Mouse (Mus musculus): ENCODE data around the gene Rac1. TPM values are rescaled to one million over a fixed set of nuclear protein-coding genes. Genes with fewer than 3 reads are reported as not detected.
"Not testable (repeated sequence)": the region's sequence is repeated elsewhere in the genome, so short reads cannot be mapped to it uniquely, and the experiment has no call there.

Gene Rac1
- 219 and 504 TPM in 2 replicates for polyA plus RNA-seq (2012; rRNA removed)

GRCm38 (mm10) chr5:143527486-143528307, at the start of gene Rac1:
Rac1 (minus strand) TSS chr5:143528036.
- H3K27me3 ChIP-seq (ENCODE audit: control insufficient read depth, insufficient read depth, low read length): no peaks in the 10 kb centered on the region
- H3K4me1 ChIP-seq (ENCODE audit: control insufficient read depth, insufficient read depth, insufficient read length, low read length): peaks cover 18% of the 10 kb centered on the region
- no peaks in the 10 kb centered on the region for H3K36me3 ChIP-seq (ENCODE audit: control insufficient read depth, insufficient read depth, low read length)
- peak within 1 kb of the TSS; percentile 98 for H3K27ac ChIP-seq (ENCODE audit: insufficient read depth, low read depth, low read length)
- TF ChIP-seq POLR2A (IDR thresholded peaks at IDR 0.05; ENCODE audit: low read depth, low read length): peak; percentile 84
- no peak for TF ChIP-seq CTCF (IDR thresholded peaks at IDR 0.05; ENCODE audit: extremely low read depth, insufficient read length, insufficient replicate concordance, low read depth, low read length)
- WGBS: 1% methylated on average over 105 of the region's 105 CpGs
- peak within 1 kb of the TSS; percentile 94 for H3K4me3 ChIP-seq (ENCODE audit: low read depth, low read length)

- Histone ChIP-seq H3K4me1 (ENCODE audit: control insufficient read depth, insufficient read depth, insufficient read length, low read length) (no peaks in the 10 kb centered on the region), H3K4me3 (ENCODE audit: low read depth, low read length) (no peak overlapping the region), H3K27me3 (ENCODE audit: control insufficient read depth, insufficient read depth, low read length) (no peaks in the 10 kb centered on the region), H3K27ac (ENCODE audit: insufficient read depth, low read depth, low read length) (peak overlapping the region; percentile 29), H3K36me3 (ENCODE audit: control insufficient read depth, insufficient read depth, low read length) (no peaks in the 10 kb centered on the region)
- TF ChIP-seq POLR2A (IDR thresholded peaks at IDR 0.05; ENCODE audit: low read depth, low read length) (no peak), CTCF (IDR thresholded peaks at IDR 0.05; ENCODE audit: extremely low read depth, insufficient read length, insufficient replicate concordance, low read depth, low read length) (no peak)
- 69% methylated on average over 19 of the region's 19 CpGs for WGBS
These were observed 46.7 kb upstream of the Rac1 start for GRCm38 (mm10) chr5:143574261-143575178.

GRCm38 (mm10) chr5:143573067-143573466, 45.2 kb upstream of the Rac1 start:
- Histone ChIP-seq H3K4me1 (ENCODE audit: control insufficient read depth, insufficient read depth, insufficient read length, low read length) (no peaks in the 10 kb centered on the region), H3K36me3 (ENCODE audit: control insufficient read depth, insufficient read depth, low read length) (no peaks in the 10 kb centered on the region), H3K4me3 (ENCODE audit: low read depth, low read length) (no peak overlapping the region), H3K27me3 (ENCODE audit: control insufficient read depth, insufficient read depth, low read length) (no peaks in the 10 kb centered on the region), H3K27ac (ENCODE audit: insufficient read depth, low read depth, low read length) (no peak overlapping the region)
- WGBS: 81% methylated on average over 4 of the region's 4 CpGs
- TF ChIP-seq CTCF (IDR thresholded peaks at IDR 0.05; ENCODE audit: extremely low read depth, insufficient read length, insufficient replicate concordance, low read depth, low read length) (no peak), POLR2A (IDR thresholded peaks at IDR 0.05; ENCODE audit: low read depth, low read length) (no peak)

GRCm38 (mm10) chr5:143572195-143572594, 44.4 kb upstream of the Rac1 start:
- H3K4me3 ChIP-seq (ENCODE audit: low read depth, low read length): no peak overlapping the region
- TF ChIP-seq CTCF (IDR thresholded peaks at IDR 0.05; ENCODE audit: extremely low read depth, insufficient read length, insufficient replicate concordance, low read depth, low read length) (no peak), POLR2A (IDR thresholded peaks at IDR 0.05; ENCODE audit: low read depth, low read length) (no peak)
- 75% methylated on average over 5 of the region's 5 CpGs for WGBS
- H3K27ac ChIP-seq (ENCODE audit: insufficient read depth, low read depth, low read length): peak overlapping the region; percentile 40
- no peaks in the 10 kb centered on the region for H3K36me3 ChIP-seq (ENCODE audit: control insufficient read depth, insufficient read depth, low read length)
- no peaks in the 10 kb centered on the region for H3K4me1 ChIP-seq (ENCODE audit: control insufficient read depth, insufficient read depth, insufficient read length, low read length)
- no peaks in the 10 kb centered on the region for H3K27me3 ChIP-seq (ENCODE audit: control insufficient read depth, insufficient read depth, low read length)

- 15% methylated on average over 6 of the region's 6 CpGs for WGBS
- Histone ChIP-seq H3K36me3 (ENCODE audit: control insufficient read depth, insufficient read depth, low read length) (no peaks in the 10 kb centered on the region), H3K27me3 (ENCODE audit: control insufficient read depth, insufficient read depth, low read length) (no peaks in the 10 kb centered on the region), H3K27ac (ENCODE audit: insufficient read depth, low read depth, low read length) (no peak overlapping the region), H3K4me3 (ENCODE audit: low read depth, low read length) (no peak overlapping the region), H3K4me1 (ENCODE audit: control insufficient read depth, insufficient read depth, insufficient read length, low read length) (no peaks in the 10 kb centered on the region)
- TF ChIP-seq CTCF (IDR thresholded peaks at IDR 0.05; ENCODE audit: extremely low read depth, insufficient read length, insufficient replicate concordance, low read depth, low read length): peak; percentile 87; the same call in 1 of the 2 replicates
- no peak for TF ChIP-seq POLR2A (IDR thresholded peaks at IDR 0.05; ENCODE audit: low read depth, low read length)
These were observed 40.0 kb upstream of the Rac1 start for GRCm38 (mm10) chr5:143567860-143568259.

- no peaks in the 10 kb centered on the region for H3K36me3 ChIP-seq (ENCODE audit: control insufficient read depth, insufficient read depth, low read length)
- H3K27me3 ChIP-seq (ENCODE audit: control insufficient read depth, insufficient read depth, low read length): no peaks in the 10 kb centered on the region
- H3K4me3 ChIP-seq (ENCODE audit: low read depth, low read length): no peak overlapping the region
- WGBS: 77% methylated on average over 5 of the region's 5 CpGs
- no peak overlapping the region for H3K27ac ChIP-seq (ENCODE audit: insufficient read depth, low read depth, low read length)
- no peaks in the 10 kb centered on the region for H3K4me1 ChIP-seq (ENCODE audit: control insufficient read depth, insufficient read depth, insufficient read length, low read length)
- TF ChIP-seq CTCF (IDR thresholded peaks at IDR 0.05; ENCODE audit: extremely low read depth, insufficient read length, insufficient replicate concordance, low read depth, low read length) (no peak), POLR2A (IDR thresholded peaks at IDR 0.05; ENCODE audit: low read depth, low read length) (no peak)
These were observed 39.4 kb upstream of the Rac1 start for GRCm38 (mm10) chr5:143567258-143567670.

- H3K27ac ChIP-seq (ENCODE audit: insufficient read depth, low read depth, low read length); H3K36me3 ChIP-seq (ENCODE audit: control insufficient read depth, insufficient read depth, low read length); H3K4me3 ChIP-seq (ENCODE audit: low read depth, low read length); H3K27me3 ChIP-seq (ENCODE audit: control insufficient read depth, insufficient read depth, low read length); H3K4me1 ChIP-seq (ENCODE audit: control insufficient read depth, insufficient read depth, insufficient read length, low read length): not testable (repeated sequence)
- WGBS: 90% methylated on average over 6 of the region's 6 CpGs
These were observed 39.0 kb upstream of the Rac1 start for GRCm38 (mm10) chr5:143566804-143567203.

Data from small intestine, adult 2 months (tissue).